Mouse (Mus musculus): ENCODE data around the gene Cd164l2.

Cd164l2 gene

DNA sequence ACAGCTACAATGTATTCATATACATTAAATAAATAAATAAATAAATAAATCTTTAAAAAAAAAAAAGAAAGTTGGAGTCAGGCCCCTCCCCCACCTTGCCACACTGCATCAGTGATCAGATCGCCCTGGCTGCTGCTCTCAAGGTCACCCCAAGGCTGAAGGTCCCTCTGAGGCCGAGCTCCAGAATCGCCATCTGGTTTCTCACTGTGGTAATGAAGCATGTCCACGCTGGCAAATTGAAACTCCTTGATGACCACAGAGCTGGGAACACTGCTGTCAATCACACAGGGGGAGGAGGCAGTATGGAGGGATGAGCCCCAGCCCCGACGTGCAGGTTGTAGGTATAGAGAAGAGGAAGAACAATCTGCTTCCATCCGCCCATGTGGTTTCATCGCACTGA is 15.7 kb downstream of the Cd164l2 start:
- DNase-seq = no peak

DNA sequence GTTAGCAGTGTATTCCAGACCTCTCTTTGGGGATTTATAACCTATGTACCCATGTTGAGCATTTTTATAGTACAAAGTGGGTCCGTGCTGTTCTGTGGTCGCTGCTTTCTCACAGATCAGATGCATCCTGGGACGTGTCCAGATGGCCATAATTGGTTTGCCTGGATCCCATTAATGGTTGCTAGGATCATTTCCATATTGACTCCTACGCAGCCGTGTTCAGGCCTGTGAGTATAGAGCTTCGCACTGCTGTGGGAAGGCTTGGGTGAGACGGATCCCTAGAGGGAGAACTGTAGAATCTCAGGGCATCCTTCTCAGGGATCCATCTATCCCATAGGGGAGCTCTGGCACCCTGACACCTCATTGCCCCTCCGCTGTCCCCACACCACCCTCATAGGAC is 17.7 kb downstream of the Cd164l2 start:
- DNase-seq = no peak

DNA sequence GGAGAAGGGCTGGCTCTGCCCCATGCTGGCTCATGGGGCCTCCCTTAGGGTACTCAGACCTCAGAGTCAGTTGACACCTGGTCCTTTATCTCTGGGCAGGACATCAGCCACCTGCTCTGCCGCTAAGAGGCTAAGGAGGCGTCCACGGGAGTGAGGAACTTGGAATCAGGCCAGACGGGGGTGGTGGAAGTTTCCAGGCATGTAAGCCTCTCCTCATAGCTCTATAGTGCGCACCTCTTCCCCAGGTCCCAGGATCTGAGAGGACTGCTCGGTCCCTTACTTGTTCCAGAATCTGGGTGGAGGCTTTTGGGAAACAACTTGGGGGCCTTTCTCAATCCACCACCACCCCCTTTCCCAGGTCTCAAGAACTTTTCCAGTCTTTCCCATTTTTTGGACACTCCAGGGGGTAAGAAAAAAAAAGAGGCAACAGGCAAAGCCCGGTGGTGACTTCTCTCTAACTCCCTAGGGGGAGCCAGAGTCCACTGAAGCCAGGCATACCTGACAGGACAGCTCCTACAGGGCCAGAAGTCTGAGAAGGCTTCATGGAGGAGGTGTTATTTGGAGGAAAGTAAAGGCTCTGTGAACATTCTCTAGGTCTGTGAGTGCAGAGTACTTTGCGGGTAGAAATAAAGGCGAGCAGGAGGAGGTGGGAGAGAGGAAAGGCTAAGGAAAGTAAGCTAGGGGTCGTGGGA is 21.5 kb downstream of the Cd164l2 start:
- no peak for DNase-seq

DNA sequence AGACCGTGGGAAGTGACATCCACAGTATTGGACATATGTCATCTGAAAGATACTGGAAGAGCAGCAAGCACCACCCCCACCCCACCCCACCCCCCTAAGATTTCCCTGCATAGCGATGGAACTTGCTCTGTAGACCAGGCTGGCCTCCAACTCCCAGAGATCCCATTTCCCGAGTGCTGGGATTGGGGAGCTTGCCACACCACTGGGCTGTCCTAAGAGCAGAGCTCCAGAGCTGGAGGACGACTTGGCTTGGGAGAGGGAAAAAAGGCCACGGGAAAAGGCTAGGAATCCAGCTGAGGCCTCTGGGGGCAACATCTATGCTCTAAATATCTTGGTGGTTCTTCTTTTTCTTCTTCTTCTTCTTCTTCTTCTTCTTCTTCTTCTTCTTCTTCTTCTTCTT is 22.8 kb downstream of the Cd164l2 start:
- no peak for DNase-seq

DNA sequence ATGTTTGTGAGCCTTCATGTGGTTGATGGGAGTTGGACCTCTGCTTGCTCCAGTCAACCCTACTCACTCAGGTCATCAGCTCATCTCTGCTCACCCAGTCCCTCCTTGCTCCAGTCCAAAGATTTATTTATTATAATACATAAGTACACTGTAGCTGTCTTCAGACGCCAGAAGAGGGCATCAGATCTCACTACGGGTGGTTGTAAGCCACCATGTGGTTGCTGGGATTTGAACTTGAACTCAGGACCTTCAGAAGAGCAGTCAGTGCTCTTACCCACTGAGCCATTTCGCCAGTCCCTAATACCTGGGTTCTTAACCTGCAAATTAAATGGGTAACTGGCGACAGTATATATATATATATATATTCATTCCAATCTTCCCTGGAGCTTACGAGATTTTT is 23.5 kb downstream of the Cd164l2 start:
- no peak for DNase-seq

DNA sequence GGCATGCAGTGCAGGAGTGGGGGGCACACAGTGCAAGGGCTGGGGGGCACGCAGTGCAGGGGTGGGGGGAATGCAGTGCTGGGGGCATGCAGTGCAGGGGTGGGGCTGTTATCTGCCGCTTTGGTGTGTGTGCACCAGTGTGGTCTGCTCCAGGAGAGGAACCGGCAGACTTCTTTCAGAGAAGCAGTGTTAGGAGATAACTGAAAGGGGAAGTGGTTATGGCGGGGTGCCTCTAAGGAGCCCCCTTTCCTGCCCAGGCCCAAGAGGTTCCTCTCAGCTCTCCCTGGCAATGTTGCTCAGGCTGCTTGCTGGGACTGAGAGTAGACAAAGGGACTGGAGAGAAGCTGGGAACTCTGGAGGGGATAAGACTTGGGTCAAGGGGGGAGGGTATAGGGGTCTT is 26.0 kb downstream of the Cd164l2 start:
- no peak for DNase-seq

DNA sequence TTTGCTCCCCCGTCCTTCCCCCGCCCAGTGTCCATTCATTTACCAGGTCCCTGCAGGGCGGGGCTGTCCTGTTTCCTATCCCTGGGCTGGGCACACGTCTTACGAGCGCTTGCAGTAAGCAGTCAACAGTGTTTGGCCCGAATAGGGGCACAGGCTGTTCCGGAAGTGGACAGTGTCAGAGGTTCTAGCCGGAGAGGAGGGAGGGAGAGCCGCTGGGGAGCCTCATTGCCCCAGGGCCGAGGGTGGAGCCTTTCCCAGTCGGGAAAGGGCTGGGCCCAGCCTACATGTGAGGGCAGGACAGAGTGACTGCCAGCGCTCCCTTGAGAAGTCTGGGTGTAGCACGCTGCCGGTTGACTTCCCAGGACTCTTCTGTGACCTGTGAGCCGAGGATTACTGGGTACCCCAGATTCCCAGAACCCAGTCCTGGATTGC is 28.6 kb downstream of the Cd164l2 start, which contains the start of gene Map3k6:
TSS of gene Map3k6 (plus strand) at position 329 of the 432 bp plus-strand sequence.
- no peak for DNase-seq

DNA sequence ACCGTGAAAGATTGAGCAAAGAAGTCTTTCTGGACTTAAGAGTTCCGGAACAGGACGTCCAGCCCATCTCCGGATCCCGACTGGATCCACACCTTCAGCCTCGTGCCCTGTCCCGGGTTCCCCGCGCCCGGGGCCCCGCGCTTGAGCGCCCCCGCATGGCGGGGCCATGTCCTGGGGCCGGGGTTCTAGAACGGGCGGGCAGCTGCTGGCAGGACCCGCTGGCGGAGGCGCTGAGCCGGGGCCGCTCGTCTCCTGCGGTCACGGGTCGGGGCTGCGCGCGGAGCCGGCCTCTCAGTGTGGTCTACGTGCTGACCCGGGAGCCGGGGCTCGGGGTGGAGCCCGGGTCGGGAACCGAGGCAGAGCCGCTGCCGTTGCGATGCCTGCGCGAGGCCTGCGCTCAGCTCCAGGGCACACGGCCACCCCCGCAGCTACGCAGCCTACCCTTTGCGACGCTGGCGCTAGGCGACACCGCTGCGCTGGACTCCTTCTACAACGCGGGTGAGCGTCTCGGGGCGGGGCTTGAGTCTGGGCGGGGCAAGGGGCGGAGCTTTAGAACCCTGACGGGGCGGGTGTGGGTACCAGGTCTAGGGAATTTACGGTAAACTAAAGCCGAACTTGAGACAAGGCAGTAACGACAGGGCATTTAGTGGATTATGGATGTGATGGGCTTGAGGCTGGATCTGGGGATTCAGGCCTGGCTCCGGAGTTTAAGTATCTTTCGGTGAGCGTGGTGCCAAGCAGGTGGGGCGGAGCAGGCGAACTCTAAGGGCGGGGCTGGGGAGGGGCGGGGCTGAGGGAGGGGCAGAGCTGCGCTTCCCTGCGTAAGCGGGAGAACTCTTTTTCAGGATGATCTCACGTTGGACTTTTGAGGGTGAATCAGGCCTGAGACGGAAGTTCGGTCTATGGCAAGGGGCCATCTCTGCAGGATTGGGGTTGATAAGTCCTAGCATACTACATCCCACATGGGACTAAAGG is 29.3 kb downstream of the Cd164l2 start:
- DNase-seq = peak; percentile 83

DNA sequence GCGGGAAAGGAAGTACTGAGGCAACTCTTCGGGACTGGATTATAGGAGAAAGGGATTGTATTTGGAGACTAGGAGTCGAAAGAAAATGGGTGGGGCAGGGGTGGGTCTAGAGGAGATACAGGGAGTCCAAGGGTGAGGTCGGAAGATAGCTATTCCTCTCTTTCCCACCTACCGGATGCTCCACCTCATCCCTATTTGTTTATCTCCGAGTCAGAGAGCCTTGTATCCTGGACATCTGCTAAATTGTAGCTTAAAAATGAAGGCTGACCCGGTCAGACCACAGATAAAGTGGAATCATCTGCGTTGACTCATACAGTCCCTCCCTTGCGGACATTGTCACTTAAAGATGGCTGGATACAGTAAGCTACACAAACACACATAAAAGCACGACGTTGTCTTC is 30.0 kb downstream of the Cd164l2 start:
- no peak for DNase-seq

DNA sequence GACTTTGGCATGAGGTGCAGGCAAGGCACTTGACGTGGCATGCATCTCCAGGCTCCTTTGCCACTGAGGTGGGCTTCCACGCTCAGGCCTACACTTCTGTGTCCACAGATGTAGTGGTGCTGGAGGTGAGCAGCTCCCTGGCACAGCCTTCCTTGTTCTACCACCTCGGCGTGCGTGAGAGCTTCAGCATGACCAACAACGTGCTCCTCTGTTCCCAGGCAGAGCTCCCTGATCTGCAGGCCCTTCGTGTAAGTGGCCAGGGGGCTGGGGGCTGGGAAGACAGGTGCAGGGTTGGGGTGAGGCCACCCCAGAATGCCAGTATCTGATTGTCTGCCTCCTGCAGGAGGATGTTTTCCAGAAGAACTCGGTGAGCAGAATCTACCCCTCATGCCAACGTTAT is 30.8 kb downstream of the Cd164l2 start:
- DNase-seq = no peak

DNA sequence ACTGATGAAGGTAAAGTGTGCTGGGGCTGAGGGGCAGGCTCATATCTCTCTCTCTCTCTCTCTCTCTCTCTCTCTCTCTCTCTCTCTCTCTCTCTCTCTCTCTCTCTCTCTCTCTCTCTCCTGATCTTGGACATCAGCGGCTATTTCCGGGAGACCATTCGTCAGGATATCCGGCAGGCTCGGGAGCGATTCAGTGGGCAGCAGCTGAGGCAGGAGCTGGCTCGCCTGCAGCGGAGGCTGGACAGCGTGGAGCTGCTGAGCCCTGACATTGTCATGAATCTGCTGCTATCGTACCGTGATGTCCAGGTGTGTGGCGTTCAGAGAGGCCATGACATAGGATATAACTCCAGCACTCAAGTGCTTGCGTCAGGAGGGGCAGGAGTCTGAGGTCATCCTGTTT is 31.6 kb downstream of the Cd164l2 start:
- DNase-seq = no peak

DNA sequence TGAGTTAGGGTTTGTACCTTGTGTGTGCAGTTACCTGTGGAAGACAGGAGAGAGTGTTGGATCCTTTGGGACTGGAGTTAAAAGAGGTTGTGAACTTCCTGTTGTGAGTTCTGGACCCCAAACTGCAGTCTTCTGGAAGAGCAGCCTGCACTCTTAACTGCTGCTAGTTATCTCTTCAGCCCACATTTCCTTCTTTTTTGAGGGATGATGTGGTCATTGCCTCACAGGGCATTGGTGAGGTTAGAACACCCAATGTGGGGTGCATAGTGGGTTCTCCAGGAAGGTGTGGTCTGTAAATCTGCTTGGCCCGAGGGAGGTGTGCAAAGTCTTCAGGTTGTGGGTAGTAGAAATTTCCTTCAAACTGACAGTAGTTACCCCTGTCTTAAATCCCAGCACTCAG is 32.4 kb downstream of the Cd164l2 start:
- DNase-seq = no peak

DNA sequence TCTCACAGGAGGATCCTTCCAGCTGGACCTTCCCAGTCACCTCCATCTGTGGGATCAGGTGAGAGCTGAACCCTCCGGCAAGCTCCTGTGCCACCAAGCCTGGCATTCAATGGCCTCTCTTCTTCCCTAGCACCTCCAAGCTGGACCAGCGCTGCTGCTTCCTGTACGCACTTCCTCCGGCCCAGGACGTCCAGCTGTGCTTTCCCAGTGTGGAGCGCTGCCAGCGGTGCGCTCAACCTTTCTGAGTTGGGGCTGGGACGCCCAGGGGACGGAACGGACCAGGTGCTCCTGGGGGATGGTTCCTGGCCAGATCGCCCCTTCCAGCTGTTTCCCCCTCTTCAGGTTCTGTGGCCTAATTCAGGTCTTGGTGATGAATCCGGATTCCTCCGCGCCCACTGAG is 35.1 kb downstream of the Cd164l2 start:
- no peak for DNase-seq

DNA sequence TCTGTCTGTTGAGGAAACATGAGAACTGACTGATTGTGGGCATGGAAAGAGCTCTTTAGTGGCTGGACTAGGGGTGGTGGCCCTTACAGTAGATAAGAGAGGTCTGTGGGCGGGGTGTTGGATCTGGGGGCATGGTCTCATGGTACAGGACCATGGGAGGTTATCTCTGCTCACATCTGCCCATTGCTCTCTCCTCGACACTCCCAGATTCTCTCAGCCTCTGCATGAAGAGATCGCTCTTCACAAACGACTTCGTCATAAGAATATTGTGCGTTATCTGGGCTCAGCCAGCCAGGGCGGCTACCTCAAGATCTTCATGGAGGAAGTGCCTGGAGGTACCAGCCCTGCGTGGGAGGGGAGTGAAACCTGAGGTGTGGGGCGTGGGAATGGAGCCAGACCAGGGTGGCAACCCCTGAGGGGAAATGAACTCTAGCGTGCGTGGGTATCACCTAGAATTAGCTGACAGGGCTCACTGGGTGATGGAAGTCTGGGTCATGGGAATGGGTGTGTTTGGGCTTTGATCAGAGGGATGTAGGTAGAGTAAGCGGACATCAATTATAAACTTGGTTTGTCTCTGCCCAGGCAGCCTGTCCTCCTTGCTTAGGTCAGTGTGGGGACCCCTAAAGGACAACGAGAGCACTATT is 36.0 kb downstream of the Cd164l2 start:
- no peak for DNase-seq

DNA sequence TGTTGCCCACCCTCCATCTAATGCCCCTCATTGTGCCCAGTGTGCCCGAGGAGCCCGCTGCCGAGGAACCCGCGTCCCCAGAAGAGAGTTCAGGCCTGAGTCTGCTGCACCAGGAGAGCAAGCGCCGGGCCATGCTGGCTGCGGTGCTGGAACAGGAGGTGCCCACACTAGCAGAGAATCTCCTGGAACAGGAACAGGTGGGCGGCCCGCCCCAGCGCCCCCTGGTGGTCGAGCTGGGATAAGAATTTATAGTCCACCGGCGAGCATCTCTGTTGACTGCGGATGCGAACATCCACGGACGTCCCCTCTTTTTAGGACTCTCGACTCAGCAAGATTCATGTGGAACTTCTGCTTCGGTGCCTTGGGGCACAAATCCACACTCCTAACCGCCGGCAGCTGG is 38.7 kb downstream of the Cd164l2 start:
- peak; percentile 85 for DNase-seq

DNA sequence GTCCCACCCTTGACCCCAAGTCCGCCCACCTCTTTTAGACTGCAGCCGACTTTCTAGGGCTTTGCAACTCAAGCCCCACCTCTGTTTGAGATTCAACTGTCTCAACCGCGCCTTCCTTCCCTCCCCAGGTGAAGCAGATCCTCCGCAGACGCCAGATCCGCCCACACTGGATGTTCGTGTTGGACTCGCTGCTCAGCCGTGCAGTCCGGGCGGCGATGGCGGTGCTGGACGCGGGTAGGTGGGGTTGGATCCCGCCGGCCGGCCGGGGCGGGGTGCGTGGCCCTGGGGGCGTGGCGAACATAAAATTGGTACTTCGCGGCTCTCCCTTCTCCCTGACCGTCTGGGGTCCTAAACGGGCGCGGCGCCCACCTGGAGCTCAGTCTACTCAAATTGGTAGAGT is 39.3 kb downstream of the Cd164l2 start:
- no peak for DNase-seq

DNA sequence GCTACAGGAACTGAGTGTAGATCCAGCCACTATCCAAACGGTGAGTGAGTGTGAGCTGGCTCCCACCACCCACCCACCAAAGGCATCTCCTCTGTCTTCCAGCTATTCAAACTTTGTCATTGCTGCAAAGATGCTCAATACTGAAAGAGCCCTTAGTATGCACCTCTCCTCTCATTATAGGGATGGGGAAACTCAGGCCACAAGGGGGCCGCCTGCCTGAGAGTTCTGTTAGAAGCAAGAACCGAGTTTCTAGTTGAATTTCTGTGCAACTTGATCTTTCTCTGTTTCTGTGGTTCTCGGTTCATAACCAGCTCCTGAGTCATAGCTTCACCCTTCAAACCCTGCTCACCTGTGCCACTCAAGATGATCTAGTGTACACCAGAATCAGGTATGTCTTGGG is 40.2 kb downstream of the Cd164l2 start:
- DNase-seq = no peak

DNA sequence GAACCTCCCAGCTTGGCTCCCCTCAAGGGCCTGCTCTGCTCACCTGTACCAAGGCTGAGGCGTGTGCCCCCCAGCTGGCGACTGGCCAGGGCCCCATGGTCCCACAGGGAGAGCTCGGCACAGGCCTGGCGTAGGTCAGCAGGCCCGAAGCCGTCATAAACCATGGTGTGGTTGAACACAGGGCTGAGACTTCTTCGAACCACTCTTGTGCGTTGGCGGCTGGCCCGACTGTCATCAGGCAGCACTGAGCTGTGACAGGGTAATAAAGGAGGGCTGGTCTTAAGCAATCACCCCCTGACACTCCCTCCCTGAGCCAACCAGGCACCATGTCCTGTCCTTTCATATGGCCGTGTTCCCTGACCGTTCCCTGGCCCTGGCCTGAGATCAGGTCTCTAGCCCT is 41.5 kb downstream of the Cd164l2 start:
- DNase-seq = peak; percentile 33

DNA sequence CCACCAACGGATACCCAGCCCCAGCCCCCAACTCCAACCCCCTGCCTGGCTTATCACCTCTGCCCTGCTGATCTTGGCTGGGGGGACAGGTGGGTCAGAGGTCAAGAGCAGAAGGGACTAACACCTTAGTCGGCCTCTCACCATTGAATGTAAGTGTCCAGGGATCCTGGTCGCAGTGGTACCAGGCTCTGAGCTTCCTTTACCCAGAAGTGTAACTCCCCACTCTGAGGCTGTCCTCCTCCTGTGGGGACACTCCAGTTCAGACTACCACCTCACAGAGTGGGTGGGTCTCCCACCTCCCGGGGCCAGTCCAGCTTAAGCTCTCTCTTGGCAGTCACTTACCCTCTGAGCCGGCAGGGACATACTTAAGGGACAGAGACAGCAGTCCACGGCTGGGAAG is 43.5 kb downstream of the Cd164l2 start:
- DNase-seq = no peak

DNA sequence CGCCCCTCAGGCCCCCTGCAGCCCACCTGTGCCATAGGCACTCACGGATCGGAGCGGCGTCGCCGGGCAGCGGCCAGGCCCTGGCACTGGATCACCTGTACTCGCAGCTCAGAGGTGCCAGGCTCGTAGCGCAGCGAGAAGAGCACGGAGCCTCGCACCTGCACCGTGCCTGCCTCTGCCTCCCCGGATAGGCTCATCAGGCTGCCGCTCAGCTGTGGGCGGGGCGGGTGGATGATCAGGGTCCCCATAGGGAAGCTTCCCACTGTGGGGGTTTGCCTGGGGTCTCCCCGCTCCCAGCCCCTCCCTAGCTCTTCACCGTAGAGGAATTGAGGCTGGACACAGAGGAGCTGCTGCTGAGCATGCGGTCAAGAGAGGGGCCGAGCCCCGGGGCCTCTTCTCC is 44.9 kb downstream of the Cd164l2 start:
- no peak for DNase-seq

DNA sequence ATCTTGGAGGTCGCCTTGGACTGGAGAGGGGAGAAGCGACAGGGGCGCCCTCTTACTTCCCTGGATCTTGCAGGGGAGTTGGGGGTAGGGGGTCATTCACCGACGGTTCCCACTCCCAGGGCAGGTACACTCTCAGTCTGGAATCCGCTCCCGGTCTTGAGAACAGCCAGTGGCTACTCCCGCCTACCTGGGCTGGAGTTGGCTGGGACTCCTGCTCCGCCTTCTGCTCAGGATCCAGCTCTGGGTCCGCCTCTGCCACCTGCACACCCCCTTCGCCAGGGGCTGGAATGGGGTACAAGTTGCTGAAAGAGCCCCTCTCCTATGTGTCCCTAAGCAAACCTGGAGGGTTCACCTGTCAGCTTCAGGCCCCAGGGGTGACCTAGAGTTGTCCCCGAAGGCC is 45.3 kb downstream of the Cd164l2 start:
- DNase-seq = no peak

DNA sequence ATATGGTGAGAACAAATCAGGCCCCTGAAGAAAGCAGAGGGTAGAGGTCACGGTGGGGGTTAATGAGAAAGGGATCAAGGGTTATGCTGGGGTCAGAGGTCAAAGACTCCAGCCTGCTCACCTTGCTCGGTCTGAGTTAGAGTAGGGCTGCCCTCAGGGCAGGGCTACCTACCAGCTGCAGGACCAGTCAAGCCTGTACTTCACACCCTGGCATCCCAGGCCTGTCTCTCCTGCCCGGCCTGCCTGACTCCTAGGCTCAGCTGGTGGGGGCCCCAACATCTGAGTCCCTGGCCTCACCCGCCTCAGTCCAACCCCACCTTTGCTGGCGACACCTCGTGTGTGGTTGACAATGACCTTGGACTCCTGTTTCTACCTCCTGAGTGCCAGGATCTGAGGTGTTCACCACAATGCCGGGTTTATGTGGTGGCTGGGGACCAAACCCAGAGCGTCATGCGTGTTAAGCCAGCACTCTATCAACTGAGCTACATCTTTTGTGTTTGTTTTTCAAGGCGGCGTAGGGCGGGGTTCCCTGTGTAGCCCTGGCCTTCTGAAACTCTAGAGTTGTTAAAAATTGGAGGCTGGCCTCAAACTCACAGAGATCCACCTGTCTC is 46.0 kb downstream of the Cd164l2 start:
- no peak for DNase-seq
